Mouse (Mus musculus) lung, adult 2 months (tissue): ENCODE data around the gene Thsd4.
"Not testable (repeated sequence)": the region's sequence is repeated elsewhere in the genome, so short reads cannot be mapped to it uniquely, and the experiment has no call there.

ENCODE experiments used
- CTCF ChIP-seq: fragments of 200-500 bp; IDR thresholded peaks from 2 replicates; pipeline ENCODE4 v1.5.1; 2011; ENCODE audit warnings: mild to moderate bottlenecking, low read length, control low read depth; ENCODE audit not compliant: insufficient read depth
- POLR2A ChIP-seq: fragments of 200-500 bp; IDR thresholded peaks from 2 replicates; pipeline ENCODE4 v1.6.1; 2011; ENCODE audit warnings: low read depth, mild to moderate bottlenecking, control low read depth, low read length, borderline replicate concordance; ENCODE audit errors: extremely low read depth

DNA sequence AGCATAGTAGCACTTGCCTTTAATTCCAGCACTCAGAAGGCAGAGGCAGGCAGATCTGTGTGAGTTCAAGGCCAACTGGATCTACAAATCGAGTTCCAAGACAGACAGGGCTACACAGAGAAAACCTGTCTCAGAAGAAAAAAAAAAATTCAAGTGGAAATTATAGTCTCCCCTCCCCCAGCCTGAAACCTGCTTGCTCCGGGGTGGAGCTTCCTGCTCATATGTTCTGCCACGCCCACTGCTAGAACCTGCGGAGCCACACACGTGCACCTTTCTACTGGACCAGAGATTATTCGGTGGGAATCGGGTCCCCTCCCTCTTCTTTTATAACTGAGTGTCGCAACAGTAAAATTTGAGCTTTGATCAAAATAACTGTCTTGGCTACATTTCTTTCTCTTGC is 586.0 kb downstream of the Thsd4 start:
- TF ChIP-seq CTCF, POLR2A: not testable (repeated sequence)
